Mouse (Mus musculus) embryonic fibroblast, embryonic 13.5 days (primary cell): Measurements from ENCODE around the gene Hoxa3.

ENCODE experiments used
- CTCF ChIP-seq: IDR thresholded peaks from 2 replicates; pipeline ENCODE4 v1.5.1; 2011; ENCODE audit warnings: mild to moderate bottlenecking, control low read depth, low read length, moderate library complexity, borderline replicate concordance; ENCODE audit not compliant: insufficient read depth
- POLR2A ChIP-seq: IDR thresholded peaks from 2 replicates; pipeline ENCODE4 v1.6.1; 2011; ENCODE audit warnings: low read depth, mild to moderate bottlenecking, control low read depth, low read length, moderate library complexity

GRCm38 (mm10) chr6:52189172-52189591, 24.0 kb downstream of the Hoxa3 start:
- TF ChIP-seq CTCF = no peak
- no peak for TF ChIP-seq POLR2A
